Mouse (Mus musculus): ENCODE data around the gene Tmed5. TPM values are rescaled to one million over a fixed set of nuclear protein-coding genes. Genes with fewer than 3 reads are reported as not detected.

Tmed5 gene
- 21.0 and 24.3 TPM in 2 replicates for polyA plus RNA-seq (2015; fragmentation: Nextera tagmentation; extraction: Ambion mirVana)

GRCm38 (mm10) chr5:108132441-108133243 is at the start of gene Tmed5, which contains the start of gene Ccdc18:
Tmed5 (minus strand) TSS chr5:108132620.
Ccdc18 (plus strand) TSS chr5:108132875.
- Histone ChIP-seq H3K9me3 (ENCODE audit: control insufficient read depth, low read length) (no peaks in the 10 kb centered on the region), H3K27ac (ENCODE audit: low read length) (peak within 1 kb of the TSS; percentile 82), H3K9ac (replicated peaks; ENCODE audit: low read depth, low read length) (peak within 1 kb of the TSS; percentile 80), H3K36me3 (ENCODE audit: control insufficient read depth, insufficient read depth) (no peaks in the 10 kb centered on the region), H3K4me3 (replicated peaks; ENCODE audit: low read length) (peak within 1 kb of the TSS; percentile 98), H3K4me2 (ENCODE audit: low read length) (peak within 1 kb of the TSS; percentile 69), H3K4me1 (replicated peaks; ENCODE audit: control insufficient read depth, insufficient read depth, low read length) (peaks cover 14% of the 10 kb centered on the region), H3K27me3 (replicated peaks; ENCODE audit: control insufficient read depth, insufficient read depth, low read length) (no peaks in the 10 kb centered on the region)
- ATAC-seq, result peak; percentile 99
- WGBS, result under 1% methylated on average over 65 of the region's 65 CpGs

- ATAC-seq, result no peak
- Histone ChIP-seq H3K9me3 (ENCODE audit: control insufficient read depth, low read length) (no peaks in the 10 kb centered on the region), H3K4me3 (replicated peaks; ENCODE audit: low read length) (no peak overlapping the region), H3K27ac (ENCODE audit: low read length) (no peak overlapping the region), H3K36me3 (ENCODE audit: control insufficient read depth, insufficient read depth) (no peaks in the 10 kb centered on the region), H3K27me3 (replicated peaks; ENCODE audit: control insufficient read depth, insufficient read depth, low read length) (no peaks in the 10 kb centered on the region), H3K4me1 (replicated peaks; ENCODE audit: control insufficient read depth, insufficient read depth, low read length) (no peaks in the 10 kb centered on the region), H3K4me2 (ENCODE audit: low read length) (no peak overlapping the region), H3K9ac (replicated peaks; ENCODE audit: low read depth, low read length) (no peak overlapping the region)
- 30% methylated on average over 1 of the region's 1 CpGs for WGBS
Measured at GRCm38 (mm10) chr5:108163695-108164094, 31.3 kb upstream of the Tmed5 start.

GRCm38 (mm10) chr5:108160796-108161195 is 28.4 kb upstream of the Tmed5 start:
- Histone ChIP-seq H3K9me3 (ENCODE audit: control insufficient read depth, low read length) (no peaks in the 10 kb centered on the region), H3K4me2 (ENCODE audit: low read length) (no peak overlapping the region), H3K4me3 (replicated peaks; ENCODE audit: low read length) (no peak overlapping the region), H3K27me3 (replicated peaks; ENCODE audit: control insufficient read depth, insufficient read depth, low read length) (no peaks in the 10 kb centered on the region), H3K4me1 (replicated peaks; ENCODE audit: control insufficient read depth, insufficient read depth, low read length) (no peaks in the 10 kb centered on the region), H3K27ac (ENCODE audit: low read length) (no peak overlapping the region), H3K36me3 (ENCODE audit: control insufficient read depth, insufficient read depth) (no peaks in the 10 kb centered on the region), H3K9ac (replicated peaks; ENCODE audit: low read depth, low read length) (no peak overlapping the region)
- ATAC-seq, result no peak
- WGBS, result 78% methylated on average over 2 of the region's 2 CpGs

- Histone ChIP-seq H3K9me3 (ENCODE audit: control insufficient read depth, low read length) (no peaks in the 10 kb centered on the region), H3K27me3 (replicated peaks; ENCODE audit: control insufficient read depth, insufficient read depth, low read length) (no peaks in the 10 kb centered on the region), H3K36me3 (ENCODE audit: control insufficient read depth, insufficient read depth) (no peaks in the 10 kb centered on the region), H3K4me3 (replicated peaks; ENCODE audit: low read length) (no peak overlapping the region), H3K4me2 (ENCODE audit: low read length) (no peak overlapping the region), H3K9ac (replicated peaks; ENCODE audit: low read depth, low read length) (no peak overlapping the region), H3K4me1 (replicated peaks; ENCODE audit: control insufficient read depth, insufficient read depth, low read length) (no peaks in the 10 kb centered on the region), H3K27ac (ENCODE audit: low read length) (no peak overlapping the region)
- WGBS, result 90% methylated on average over 1 of the region's 1 CpGs
- no peak for ATAC-seq
Measured at GRCm38 (mm10) chr5:108152592-108152991, 20.2 kb upstream of the Tmed5 start.

- H3K4me1 ChIP-seq (replicated peaks; ENCODE audit: control insufficient read depth, insufficient read depth, low read length), result peaks cover 14% of the 10 kb centered on the region
- ATAC-seq, result no peak; the same call in none of the 2 replicates
- H3K9ac ChIP-seq (replicated peaks; ENCODE audit: low read depth, low read length), result peak overlapping the region; percentile 80
- peak overlapping the region; percentile 67 for H3K4me2 ChIP-seq (ENCODE audit: low read length)
- peak overlapping the region; percentile 82 for H3K27ac ChIP-seq (ENCODE audit: low read length)
- no peaks in the 10 kb centered on the region for H3K36me3 ChIP-seq (ENCODE audit: control insufficient read depth, insufficient read depth)
- H3K4me3 ChIP-seq (replicated peaks; ENCODE audit: low read length), result peak overlapping the region; percentile 98
- no peaks in the 10 kb centered on the region for H3K9me3 ChIP-seq (ENCODE audit: control insufficient read depth, low read length)
- WGBS, result 0% methylated on average over 32 of the region's 32 CpGs
- no peaks in the 10 kb centered on the region for H3K27me3 ChIP-seq (replicated peaks; ENCODE audit: control insufficient read depth, insufficient read depth, low read length)
Measured at GRCm38 (mm10) chr5:108131849-108132440, 475 bp downstream of the Tmed5 start.

- WGBS, result 86% methylated on average over 9 of the region's 9 CpGs
- Histone ChIP-seq H3K4me3 (replicated peaks; ENCODE audit: low read length) (no peak overlapping the region), H3K27me3 (replicated peaks; ENCODE audit: control insufficient read depth, insufficient read depth, low read length) (no peaks in the 10 kb centered on the region), H3K9ac (replicated peaks; ENCODE audit: low read depth, low read length) (no peak overlapping the region), H3K4me1 (replicated peaks; ENCODE audit: control insufficient read depth, insufficient read depth, low read length) (no peaks in the 10 kb centered on the region), H3K27ac (ENCODE audit: low read length) (no peak overlapping the region), H3K4me2 (ENCODE audit: low read length) (no peak overlapping the region), H3K9me3 (ENCODE audit: control insufficient read depth, low read length) (no peaks in the 10 kb centered on the region), H3K36me3 (ENCODE audit: control insufficient read depth, insufficient read depth) (0 out of 2 replicates have a peak, but pooled peaks cover 2% of the 10 kb centered on the region)
- no peak for ATAC-seq
Measured at GRCm38 (mm10) chr5:108120221-108120900, 12.1 kb downstream of the Tmed5 start.

GRCm38 (mm10) chr5:108117693-108118092 is 14.7 kb downstream of the Tmed5 start:
- Histone ChIP-seq H3K27me3 (replicated peaks; ENCODE audit: control insufficient read depth, insufficient read depth, low read length) (no peaks in the 10 kb centered on the region), H3K9ac (replicated peaks; ENCODE audit: low read depth, low read length) (no peak overlapping the region), H3K4me2 (ENCODE audit: low read length) (no peak overlapping the region), H3K9me3 (ENCODE audit: control insufficient read depth, low read length) (no peaks in the 10 kb centered on the region), H3K4me3 (replicated peaks; ENCODE audit: low read length) (no peak overlapping the region), H3K4me1 (replicated peaks; ENCODE audit: control insufficient read depth, insufficient read depth, low read length) (no peaks in the 10 kb centered on the region), H3K36me3 (ENCODE audit: control insufficient read depth, insufficient read depth) (no peaks in the 10 kb centered on the region), H3K27ac (ENCODE audit: low read length) (no peak overlapping the region)
- WGBS, result 91% methylated on average over 4 of the region's 4 CpGs
- ATAC-seq, result no peak

GRCm38 (mm10) chr5:108109346-108109745 is 23.1 kb downstream of the Tmed5 start:
- peaks cover 14% of the 10 kb centered on the region for H3K36me3 ChIP-seq (ENCODE audit: control insufficient read depth, insufficient read depth)
- no peak overlapping the region for H3K4me3 ChIP-seq (replicated peaks; ENCODE audit: low read length)
- no peak overlapping the region for H3K4me2 ChIP-seq (ENCODE audit: low read length)
- no peak overlapping the region for H3K9ac ChIP-seq (replicated peaks; ENCODE audit: low read depth, low read length)
- 90% methylated on average over 7 of the region's 7 CpGs for WGBS
- H3K27ac ChIP-seq (ENCODE audit: low read length), result no peak overlapping the region
- no peaks in the 10 kb centered on the region for H3K9me3 ChIP-seq (ENCODE audit: control insufficient read depth, low read length)
- ATAC-seq, result no peak
- H3K27me3 ChIP-seq (replicated peaks; ENCODE audit: control insufficient read depth, insufficient read depth, low read length), result no peaks in the 10 kb centered on the region
- H3K4me1 ChIP-seq (replicated peaks; ENCODE audit: control insufficient read depth, insufficient read depth, low read length), result no peaks in the 10 kb centered on the region

GRCm38 (mm10) chr5:108104306-108104705 is 28.1 kb downstream of the Tmed5 start:
- H3K36me3 ChIP-seq (ENCODE audit: control insufficient read depth, insufficient read depth), result peaks cover 34% of the 10 kb centered on the region
- no peak overlapping the region for H3K9ac ChIP-seq (replicated peaks; ENCODE audit: low read depth, low read length)
- no peak overlapping the region for H3K4me2 ChIP-seq (ENCODE audit: low read length)
- ATAC-seq, result no peak
- WGBS, result 81% methylated on average over 5 of the region's 5 CpGs
- H3K27me3 ChIP-seq (replicated peaks; ENCODE audit: control insufficient read depth, insufficient read depth, low read length), result no peaks in the 10 kb centered on the region
- H3K4me3 ChIP-seq (replicated peaks; ENCODE audit: low read length), result no peak overlapping the region
- H3K4me1 ChIP-seq (replicated peaks; ENCODE audit: control insufficient read depth, insufficient read depth, low read length), result no peaks in the 10 kb centered on the region
- H3K27ac ChIP-seq (ENCODE audit: low read length), result no peak overlapping the region
- H3K9me3 ChIP-seq (ENCODE audit: control insufficient read depth, low read length), result no peaks in the 10 kb centered on the region

All from forebrain, embryonic 16.5 days (tissue).